Mouse (Mus musculus): Measurements from ENCODE around the gene Usp29. TPM values are rescaled to one million over a fixed set of nuclear protein-coding genes. Genes with fewer than 3 reads are reported as not detected.

The Usp29 gene
- total RNA-seq, 2 experiments from 2014 or later, result 29.4 to 32.9 TPM

- DNase-seq, result no peak
These were observed 89.9 kb downstream of the Usp29 start for GRCm38 (mm10) chr7:6820296-6820695.

- DNase-seq, result no peak
These were observed 92.3 kb downstream of the Usp29 start for GRCm38 (mm10) chr7:6822633-6823032.

- no peak for DNase-seq
These were observed 93.3 kb downstream of the Usp29 start for GRCm38 (mm10) chr7:6823673-6824072.

- DNase-seq, result no peak
These were observed 95.7 kb downstream of the Usp29 start for GRCm38 (mm10) chr7:6825966-6826647.

- DNase-seq, result no peak
These were observed 98.8 kb downstream of the Usp29 start for GRCm38 (mm10) chr7:6829148-6829547.

GRCm38 (mm10) chr7:6834950-6835349 lies 104.6 kb downstream of the Usp29 start:
- no peak for DNase-seq

GRCm38 (mm10) chr7:6835351-6835750 lies 105.0 kb downstream of the Usp29 start:
- DNase-seq, result peak in 1 of 2 experiments; percentile 20

GRCm38 (mm10) chr7:6837297-6837925 lies 107.0 kb downstream of the Usp29 start:
- DNase-seq, result no peak

GRCm38 (mm10) chr7:6837926-6838554 lies 107.7 kb downstream of the Usp29 start:
- no peak for DNase-seq

GRCm38 (mm10) chr7:6840860-6841259 lies 110.5 kb downstream of the Usp29 start:
- peak; percentile 37 to 42 for DNase-seq

- DNase-seq, result no peak
These were observed 119.1 kb downstream of the Usp29 start for GRCm38 (mm10) chr7:6849495-6849894.

GRCm38 (mm10) chr7:6850321-6850720 lies 119.9 kb downstream of the Usp29 start:
- no peak for DNase-seq

GRCm38 (mm10) chr7:6851256-6851655 lies 120.9 kb downstream of the Usp29 start:
- DNase-seq, result no peak

- peak in 1 of 2 experiments; percentile 20 for DNase-seq
These were observed 121.5 kb downstream of the Usp29 start for GRCm38 (mm10) chr7:6851717-6852503.

GRCm38 (mm10) chr7:6855613-6856405 lies 125.4 kb downstream of the Usp29 start:
- DNase-seq, result no peak

- DNase-seq, result no peak
These were observed 128.4 kb downstream of the Usp29 start for GRCm38 (mm10) chr7:6858694-6859270.

GRCm38 (mm10) chr7:6860689-6861088 lies 130.3 kb downstream of the Usp29 start:
- no peak for DNase-seq

- DNase-seq, result peak in 1 of 2 experiments; percentile 16
These were observed 136.0 kb downstream of the Usp29 start for GRCm38 (mm10) chr7:6866351-6866750.

- no peak for DNase-seq
These were observed 138.5 kb downstream of the Usp29 start for GRCm38 (mm10) chr7:6868831-6869230.

GRCm38 (mm10) chr7:6869556-6869955 lies 139.2 kb downstream of the Usp29 start:
- peak; percentile 11 to 22 for DNase-seq

GRCm38 (mm10) chr7:6874448-6874847 lies 144.1 kb downstream of the Usp29 start:
- DNase-seq, result peak; percentile 20 to 25

GRCm38 (mm10) chr7:6878202-6878601 lies 147.8 kb downstream of the Usp29 start:
- DNase-seq, result no peak
